Comparison of ENCODE assay signal across 21 mouse cellular contexts in genomic region chr5:126335091-126335490, GRCm38 (mm10).
DNase-seq lines count a peak whose midpoint lies in the region; ATAC-seq lines count a peak whose summit lies in the region.
"Had no signal": no experiment of that assay in that cellular context is flagged by ENCODE, and none has a peak within 500 bp of the region (broad histone marks: within the 10 kb centered on the region; RNA-seq: fewer than 3 reads in every experiment).

No protein-coding gene starts in this region.

- no peaks in the 10 kb centered on the region for H3K36me3 ChIP-seq in embryonic facial prominence, embryonic 14.5 days (ENCODE audit: control insufficient read depth, insufficient read depth, low read length)
- no peaks in the 10 kb centered on the region for H3K36me3 ChIP-seq in embryonic facial prominence, embryonic 10.5 days (replicated peaks)
- no peaks in the 10 kb centered on the region for H3K36me3 ChIP-seq in hindbrain, embryonic 11.5 days (ENCODE audit: control insufficient read depth, insufficient read depth, low read length)
- H3K36me3 ChIP-seq in midbrain, embryonic 11.5 days (ENCODE audit: control insufficient read depth, insufficient read depth, low read length): no peaks in the 10 kb centered on the region
- no peaks in the 10 kb centered on the region for H3K36me3 ChIP-seq in kidney, embryonic 14.5 days (ENCODE audit: control insufficient read depth, insufficient read depth, low read length)
- H3K36me3 ChIP-seq: heart, embryonic 15.5 days; limb, embryonic 15.5 days; liver, embryonic 15.5 days; stomach, embryonic 15.5 days had no signal

- H3K4me3 ChIP-seq in embryonic facial prominence, embryonic 14.5 days (ENCODE audit: low read depth, low read length): no peak overlapping the region
- no peak overlapping the region for H3K4me3 ChIP-seq in embryonic facial prominence, embryonic 10.5 days
- no peak overlapping the region for H3K4me3 ChIP-seq in hindbrain, embryonic 11.5 days (ENCODE audit: low read depth, low read length)
- no peak overlapping the region for H3K4me3 ChIP-seq in midbrain, embryonic 11.5 days (ENCODE audit: low read depth, low read length)
- no peak overlapping the region for H3K4me3 ChIP-seq in kidney, embryonic 14.5 days (ENCODE audit: low read length)
- H3K4me3 ChIP-seq: heart, embryonic 15.5 days; layer of hippocampus, adult 2 months; limb, embryonic 15.5 days; liver, embryonic 15.5 days; stomach, embryonic 15.5 days had no signal

- H3K4me2 ChIP-seq in embryonic facial prominence, embryonic 14.5 days (ENCODE audit: low read depth, low read length): no peak overlapping the region
- H3K4me2 ChIP-seq in hindbrain, embryonic 11.5 days (replicated peaks; ENCODE audit: low read depth, low read length): no peak overlapping the region
- no peak overlapping the region for H3K4me2 ChIP-seq in midbrain, embryonic 11.5 days
- no peak overlapping the region for H3K4me2 ChIP-seq in kidney, embryonic 14.5 days (replicated peaks; ENCODE audit: low read depth, low read length)
- H3K4me2 ChIP-seq: heart, embryonic 15.5 days; limb, embryonic 15.5 days; liver, embryonic 15.5 days; stomach, embryonic 15.5 days had no signal

- ATAC-seq in embryonic facial prominence, embryonic 14.5 days (ENCODE audit: low read depth): peak; percentile 37; the same call in 1 of the 2 replicates
- ATAC-seq in hindbrain, embryonic 11.5 days (ENCODE audit: low FRiP score): no peak
- no peak for ATAC-seq in midbrain, embryonic 11.5 days (ENCODE audit: low FRiP score)
- no peak for ATAC-seq in erythroblast, adult 5-6 weeks (replicated peaks; ENCODE audit: low FRiP score, poor library complexity, severe bottlenecking)
- no peak for ATAC-seq in kidney, embryonic 14.5 days (ENCODE audit: low FRiP score, low TSS enrichment)
- ATAC-seq: CD4-positive, CD25-positive, alpha-beta regulatory T cell, adult 4 months; Patski had no signal

- H3K4me1 ChIP-seq in embryonic facial prominence, embryonic 14.5 days (ENCODE audit: control insufficient read depth, insufficient read depth, low read length): no peaks in the 10 kb centered on the region
- H3K4me1 ChIP-seq in embryonic facial prominence, embryonic 10.5 days: peaks cover 9% of the 10 kb centered on the region; the same call in 1 of the 2 replicates
- H3K4me1 ChIP-seq in hindbrain, embryonic 11.5 days (replicated peaks; ENCODE audit: control insufficient read depth, insufficient read depth, low read length): no peaks in the 10 kb centered on the region
- H3K4me1 ChIP-seq in midbrain, embryonic 11.5 days (ENCODE audit: control insufficient read depth, insufficient read depth, low read length): peaks cover 9% of the 10 kb centered on the region
- no peaks in the 10 kb centered on the region for H3K4me1 ChIP-seq in kidney, embryonic 14.5 days (ENCODE audit: control insufficient read depth, insufficient read depth, low read length)
- H3K4me1 ChIP-seq: heart, embryonic 15.5 days; limb, embryonic 15.5 days; liver, embryonic 15.5 days; stomach, embryonic 15.5 days had no signal

- no peaks in the 10 kb centered on the region for H3K27me3 ChIP-seq in embryonic facial prominence, embryonic 14.5 days (replicated peaks; ENCODE audit: control insufficient read depth, insufficient read depth, low read length)
- H3K27me3 ChIP-seq in embryonic facial prominence, embryonic 10.5 days (replicated peaks; ENCODE audit: low read depth, poor library complexity, severe bottlenecking): no peaks in the 10 kb centered on the region
- H3K27me3 ChIP-seq in hindbrain, embryonic 11.5 days (ENCODE audit: control insufficient read depth, insufficient read depth, low read length): no peaks in the 10 kb centered on the region
- H3K27me3 ChIP-seq in midbrain, embryonic 11.5 days (ENCODE audit: control insufficient read depth, insufficient read depth, low read length): no peaks in the 10 kb centered on the region
- H3K27me3 ChIP-seq in kidney, embryonic 14.5 days (ENCODE audit: control insufficient read depth, insufficient read depth, low read length): no peaks in the 10 kb centered on the region
- H3K27me3 ChIP-seq: heart, embryonic 15.5 days; limb, embryonic 15.5 days; liver, embryonic 15.5 days; Patski; stomach, embryonic 15.5 days had no signal

- H3K9me3 ChIP-seq in embryonic facial prominence, embryonic 14.5 days (ENCODE audit: control insufficient read depth, low read length): no peaks in the 10 kb centered on the region
- no peaks in the 10 kb centered on the region for H3K9me3 ChIP-seq in embryonic facial prominence, embryonic 10.5 days
- no peaks in the 10 kb centered on the region for H3K9me3 ChIP-seq in hindbrain, embryonic 11.5 days (ENCODE audit: control insufficient read depth, low read length)
- H3K9me3 ChIP-seq in midbrain, embryonic 11.5 days (ENCODE audit: control insufficient read depth, low read length): no peaks in the 10 kb centered on the region
- no peaks in the 10 kb centered on the region for H3K9me3 ChIP-seq in kidney, embryonic 14.5 days (ENCODE audit: control insufficient read depth, low read length)
- H3K9me3 ChIP-seq: heart, embryonic 15.5 days; limb, embryonic 15.5 days; liver, embryonic 15.5 days; stomach, embryonic 15.5 days had no signal

- 59% methylated on average over 7 of the region's 7 CpGs for WGBS in embryonic facial prominence, embryonic 14.5 days
- WGBS in embryonic facial prominence, embryonic 10.5 days: 50% methylated on average over 7 of the region's 7 CpGs
- 50% methylated on average over 7 of the region's 7 CpGs for WGBS in hindbrain, embryonic 11.5 days
- 48% methylated on average over 7 of the region's 7 CpGs for WGBS in midbrain, embryonic 11.5 days
- 79% methylated on average over 7 of the region's 7 CpGs for WGBS in kidney, embryonic 14.5 days

- peak; percentile 41 for DNase-seq in embryonic facial prominence, embryonic 14.5 days (ENCODE audit: low spot score)
- no peak for DNase-seq in embryonic facial prominence, embryonic 10.5 days (ENCODE audit: low spot score)
- peak; percentile 12 for DNase-seq in hindbrain, embryonic 11.5 days (ENCODE audit: low spot score)
- DNase-seq in midbrain, embryonic 11.5 days (ENCODE audit: low spot score, missing footprints): peak; percentile 35
- peak; percentile 84 for DNase-seq in retina, embryonic 14.5 days (ENCODE audit: low spot score)
- no peak for DNase-seq in testis, postnatal 14 days (ENCODE audit: low spot score)
- DNase-seq: adrenal gland, postnatal 14 days; cerebellum, adult 11-12 months; cerebellum, postnatal 36 days; gastrocnemius, postnatal 36 days; kidney, adult 18-20 months; kidney, postnatal 14 days had no signal

- no peak overlapping the region for H3K27ac ChIP-seq in embryonic facial prominence, embryonic 14.5 days (replicated peaks; ENCODE audit: low read depth, low read length)
- no peak overlapping the region for H3K27ac ChIP-seq in embryonic facial prominence, embryonic 10.5 days (replicated peaks)
- H3K27ac ChIP-seq in hindbrain, embryonic 11.5 days (ENCODE audit: low read depth, low read length): peak overlapping the region; percentile 48; the same call in 1 of the 2 replicates
- peak overlapping the region; percentile 30; the same call in 1 of the 2 replicates for H3K27ac ChIP-seq in midbrain, embryonic 11.5 days (ENCODE audit: low read depth, low read length)
- H3K27ac ChIP-seq in kidney, embryonic 14.5 days (ENCODE audit: low read depth, low read length): no peak overlapping the region
- H3K27ac ChIP-seq: heart, embryonic 15.5 days; layer of hippocampus, adult 2 months; limb, embryonic 15.5 days; liver, embryonic 15.5 days; stomach, embryonic 15.5 days had no signal

- H3K9ac ChIP-seq in embryonic facial prominence, embryonic 14.5 days (ENCODE audit: low read depth, low read length): no peak overlapping the region
- no peak overlapping the region for H3K9ac ChIP-seq in hindbrain, embryonic 11.5 days (ENCODE audit: low read depth, low read length)
- no peak overlapping the region for H3K9ac ChIP-seq in midbrain, embryonic 11.5 days (ENCODE audit: low read length)
- H3K9ac ChIP-seq in kidney, embryonic 14.5 days (ENCODE audit: low read depth, low read length): no peak overlapping the region
- H3K9ac ChIP-seq: heart, embryonic 15.5 days; limb, embryonic 15.5 days; liver, embryonic 15.5 days; stomach, embryonic 15.5 days had no signal

Comparison
In these comparisons a context has a peak if more than half of its experiments do, and no peak if none do; other contexts are left out.
1. DNase-seq: peak in embryonic facial prominence, embryonic 14.5 days (single experiment), hindbrain, embryonic 11.5 days (single experiment), midbrain, embryonic 11.5 days (single experiment) and retina, embryonic 14.5 days (single experiment); none in embryonic facial prominence, embryonic 10.5 days (single experiment) and testis, postnatal 14 days (single experiment).
2. H3K27ac ChIP-seq: peak in hindbrain, embryonic 11.5 days (single experiment) and midbrain, embryonic 11.5 days (single experiment); none in embryonic facial prominence, embryonic 14.5 days (single experiment), embryonic facial prominence, embryonic 10.5 days (single experiment) and kidney, embryonic 14.5 days (single experiment).